Mouse (Mus musculus) midbrain, embryonic 12.5 days (tissue): ENCODE data around the gene Stat5a. TPM values are rescaled to one million over a fixed set of nuclear protein-coding genes. Genes with fewer than 3 reads are reported as not detected.

Experiments
- ATAC-seq: fragments of 200-750 bp; cut with Nextera tagmentation; 2 replicates; pipeline ENCODE4 v1.8.0; 2017; ENCODE audit warnings: low read depth, moderate TSS enrichment, moderate library complexity; ENCODE audit not compliant: low FRiP score
- H3K27ac ChIP-seq: fragments of 300-500 bp; sonication (generic); replicated peaks from 2 replicates; pipeline ENCODE4 v1.5.1; 2016; ENCODE audit warnings: mild to moderate bottlenecking
- H3K27me3 ChIP-seq: fragments of 300-500 bp; sonication (generic); 2 replicates; pipeline ENCODE4 v1.6.1; 2016; ENCODE audit warnings: mild to moderate bottlenecking
- H3K36me3 ChIP-seq: fragments of 300-500 bp; sonication (generic); 2 replicates; pipeline ENCODE4 v1.6.1; 2016
- H3K4me1 ChIP-seq: fragments of 300-500 bp; sonication (generic); 2 replicates; pipeline ENCODE4 v1.6.1; 2016
- H3K4me2 ChIP-seq: fragments of 300-500 bp; sonication (generic); replicated peaks from 2 replicates; pipeline ENCODE4 v1.6.1; 2016; ENCODE audit warnings: mild to moderate bottlenecking, moderate library complexity
- H3K4me3 ChIP-seq: fragments of 300-500 bp; sonication (generic); 2 replicates; pipeline ENCODE4 v1.5.1; 2016; ENCODE audit warnings: mild to moderate bottlenecking
- H3K9ac ChIP-seq: fragments of 300-500 bp; sonication (generic); replicated peaks from 2 replicates; pipeline ENCODE4 v1.6.1; 2016; ENCODE audit warnings: mild to moderate bottlenecking, moderate library complexity
- H3K9me3 ChIP-seq: fragments of 300-500 bp; sonication (generic); 2 replicates; pipeline ENCODE4 v1.6.1; 2016; ENCODE audit warnings: mild to moderate bottlenecking
- WGBS: fragments of 180-500 bp; shearing (Covaris S2); methylation state at CpG from one replicate; pipeline ENCODE4 v1.1.7; 2016; 5-methylcytosine and 5-hydroxymethylcytosine counted together
- polyA plus RNA-seq: library from polyadenylated mRNA; unstranded; fragments of >200 nt; fragmentation: Nextera tagmentation; extraction: Ambion mirVana; gene quantifications from 2 replicates; pipeline ENCODE4 v1.2.1, GENCODE M21; 2016

Gene Stat5a
- polyA plus RNA-seq, 1 experiment from 2014 or later: 1.8 TPM

GRCm38 (mm10) chr11:100839523-100839922, 19.6 kb upstream of the Stat5a start:
- no peaks in the 10 kb centered on the region for H3K4me1 ChIP-seq

GRCm38 (mm10) chr11:100840866-100841265, 18.3 kb upstream of the Stat5a start:
- 79% methylated on average over 12 of the region's 12 CpGs for WGBS
- no peaks in the 10 kb centered on the region for H3K4me1 ChIP-seq
- H3K4me3 ChIP-seq: no peak overlapping the region
- ATAC-seq: no peak
- no peaks in the 10 kb centered on the region for H3K27me3 ChIP-seq
- no peak overlapping the region for H3K9ac ChIP-seq
- no peaks in the 10 kb centered on the region for H3K36me3 ChIP-seq
- peaks cover 4% of the 10 kb centered on the region; the same call in 1 of the 2 replicates for H3K9me3 ChIP-seq
- no peak overlapping the region for H3K27ac ChIP-seq
- H3K4me2 ChIP-seq: no peak overlapping the region

More at GRCm38 (mm10) chr11:100839523-100839922, 19.6 kb upstream of the Stat5a start:
- no peak overlapping the region for H3K4me2 ChIP-seq
- no peaks in the 10 kb centered on the region for H3K27me3 ChIP-seq
- H3K27ac ChIP-seq: no peak overlapping the region
- no peak for ATAC-seq
- H3K9ac ChIP-seq: no peak overlapping the region
- no peak overlapping the region for H3K4me3 ChIP-seq
- H3K36me3 ChIP-seq: no peaks in the 10 kb centered on the region
- peaks cover 4% of the 10 kb centered on the region; the same call in 1 of the 2 replicates for H3K9me3 ChIP-seq
- 80% methylated on average over 8 of the region's 8 CpGs for WGBS

- no peaks in the 10 kb centered on the region for H3K36me3 ChIP-seq
- H3K27ac ChIP-seq: no peak overlapping the region
- no peak overlapping the region for H3K4me2 ChIP-seq
- no peak overlapping the region for H3K4me3 ChIP-seq
- no peaks in the 10 kb centered on the region for H3K4me1 ChIP-seq
- no peak for ATAC-seq
- H3K9ac ChIP-seq: no peak overlapping the region
- peaks cover 4% of the 10 kb centered on the region; the same call in 1 of the 2 replicates for H3K9me3 ChIP-seq
- H3K27me3 ChIP-seq: no peaks in the 10 kb centered on the region
- WGBS: 89% methylated on average over 7 of the region's 7 CpGs
These were observed 17.1 kb upstream of the Stat5a start for GRCm38 (mm10) chr11:100842025-100842424.

GRCm38 (mm10) chr11:100843070-100843669, 16.0 kb upstream of the Stat5a start:
- H3K36me3 ChIP-seq: no peaks in the 10 kb centered on the region
- no peak overlapping the region for H3K4me3 ChIP-seq
- no peak overlapping the region for H3K4me2 ChIP-seq
- WGBS: 97% methylated on average over 8 of the region's 8 CpGs
- H3K4me1 ChIP-seq: no peaks in the 10 kb centered on the region
- no peak overlapping the region for H3K9ac ChIP-seq
- no peak for ATAC-seq
- H3K27me3 ChIP-seq: no peaks in the 10 kb centered on the region
- H3K9me3 ChIP-seq: no peaks in the 10 kb centered on the region
- no peak overlapping the region for H3K27ac ChIP-seq

DNA sequence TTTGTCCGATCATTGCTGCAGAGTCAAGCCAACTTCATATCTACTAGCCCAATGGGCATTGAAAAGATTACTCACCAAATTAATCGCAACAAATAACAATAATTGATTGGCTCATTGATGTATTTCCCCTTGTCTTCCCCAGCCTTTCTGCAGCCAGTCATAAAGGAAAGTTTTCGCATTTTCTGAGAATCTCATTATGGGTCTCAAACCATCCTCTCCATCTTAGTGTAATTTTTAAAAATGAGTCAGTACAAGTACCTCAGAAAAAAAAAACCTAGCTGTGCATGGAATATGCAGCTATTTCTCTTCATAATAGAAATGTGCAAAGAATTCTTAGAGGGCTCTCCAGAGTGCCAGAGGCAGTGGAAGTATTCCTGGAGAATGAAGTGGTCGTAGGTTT, 15.0 kb upstream of the Stat5a start:
- Histone ChIP-seq H3K4me1 (peaks cover 3% of the 10 kb centered on the region), H3K27ac (no peak overlapping the region), H3K4me2 (no peak overlapping the region), H3K9me3 (no peaks in the 10 kb centered on the region), H3K9ac (no peak overlapping the region), H3K36me3 (no peaks in the 10 kb centered on the region), H3K4me3 (no peak overlapping the region), H3K27me3 (peaks cover 2% of the 10 kb centered on the region; the same call in 1 of the 2 replicates)
- no peak for ATAC-seq
- WGBS: 93% methylated on average over 4 of the region's 4 CpGs

GRCm38 (mm10) chr11:100845793-100846192, 13.4 kb upstream of the Stat5a start:
- H3K4me3 ChIP-seq: no peak overlapping the region
- WGBS: 87% methylated on average over 6 of the region's 6 CpGs

DNA sequence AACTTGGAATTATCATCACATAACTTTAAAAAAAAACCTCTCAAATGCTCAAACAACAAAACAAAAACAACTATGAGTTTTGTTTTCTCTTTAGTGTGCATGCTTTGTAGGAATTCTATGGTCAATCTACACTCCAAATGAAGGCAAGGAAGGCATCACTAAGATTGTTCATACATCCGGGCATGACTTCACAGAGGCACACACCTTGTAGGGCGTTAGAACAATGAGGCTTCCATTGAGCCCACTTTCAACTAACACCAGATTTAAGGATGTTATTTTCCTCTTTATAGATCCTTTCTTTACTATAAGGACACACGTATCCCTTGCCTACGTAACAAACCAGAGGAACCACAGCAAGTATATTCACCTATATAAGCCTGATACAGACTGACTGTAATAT, 11.6 kb upstream of the Stat5a start:
- no peak for ATAC-seq
- Histone ChIP-seq H3K27me3 (peaks cover 10% of the 10 kb centered on the region), H3K4me2 (no peak overlapping the region), H3K27ac (no peak overlapping the region), H3K9ac (no peak overlapping the region), H3K9me3 (no peaks in the 10 kb centered on the region), H3K4me3 (no peak overlapping the region), H3K36me3 (no peaks in the 10 kb centered on the region), H3K4me1 (peaks cover 19% of the 10 kb centered on the region)
- 89% methylated on average over 4 of the region's 4 CpGs for WGBS

More at GRCm38 (mm10) chr11:100845793-100846192, 13.4 kb upstream of the Stat5a start:
- H3K9ac ChIP-seq: no peak overlapping the region
- no peaks in the 10 kb centered on the region for H3K9me3 ChIP-seq
- no peak overlapping the region for H3K4me2 ChIP-seq
- peaks cover 11% of the 10 kb centered on the region for H3K4me1 ChIP-seq
- H3K27me3 ChIP-seq: peaks cover 5% of the 10 kb centered on the region; the same call in 1 of the 2 replicates
- H3K36me3 ChIP-seq: no peaks in the 10 kb centered on the region
- H3K27ac ChIP-seq: no peak overlapping the region
- ATAC-seq: no peak

- H3K27ac ChIP-seq: no peak overlapping the region
- ATAC-seq: no peak
- peaks cover 19% of the 10 kb centered on the region for H3K4me1 ChIP-seq
- H3K27me3 ChIP-seq: peaks cover 14% of the 10 kb centered on the region
- H3K4me2 ChIP-seq: no peak overlapping the region
- no peak overlapping the region for H3K4me3 ChIP-seq
- H3K36me3 ChIP-seq: no peaks in the 10 kb centered on the region
- H3K9me3 ChIP-seq: no peaks in the 10 kb centered on the region
- H3K9ac ChIP-seq: no peak overlapping the region
- 73% methylated on average over 4 of the region's 4 CpGs for WGBS
These were observed 11.1 kb upstream of the Stat5a start for GRCm38 (mm10) chr11:100848080-100848479.

DNA sequence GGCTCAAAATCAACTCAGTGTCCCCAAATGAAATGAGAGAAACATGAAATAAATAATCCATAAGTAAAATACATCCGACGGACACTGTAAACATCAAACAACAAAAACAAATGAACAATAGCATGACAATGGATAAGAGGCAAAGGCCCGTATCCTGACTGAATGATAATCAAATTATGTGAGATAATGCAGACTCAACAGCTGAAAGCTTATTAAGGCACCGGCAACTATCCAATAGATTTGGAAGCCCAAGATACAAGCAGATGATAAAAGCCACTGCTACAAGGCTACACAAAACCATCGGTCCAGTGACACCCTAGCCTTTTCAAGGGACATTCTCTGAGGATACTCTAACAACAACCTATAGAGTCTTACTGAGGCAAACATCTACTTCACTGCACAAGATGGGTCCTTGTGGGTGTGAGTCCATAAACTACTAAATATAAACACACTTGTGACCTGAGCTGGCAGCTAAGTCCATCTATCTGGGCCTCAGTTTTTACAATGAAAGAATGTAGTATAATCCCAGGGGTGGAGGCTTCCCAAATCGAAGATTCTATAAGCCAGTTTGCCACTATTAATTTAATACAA, 10.3 kb upstream of the Stat5a start:
- Histone ChIP-seq H3K9me3 (no peaks in the 10 kb centered on the region), H3K4me2 (peak overlapping the region; percentile 88), H3K4me1 (peaks cover 19% of the 10 kb centered on the region), H3K27ac (no peak overlapping the region), H3K36me3 (no peaks in the 10 kb centered on the region), H3K9ac (no peak overlapping the region), H3K27me3 (peaks cover 22% of the 10 kb centered on the region), H3K4me3 (peak overlapping the region; percentile 93; the same call in 1 of the 2 replicates)
- WGBS: 67% methylated on average over 6 of the region's 6 CpGs
- no peak for ATAC-seq

- Histone ChIP-seq H3K9ac (peak overlapping the region; percentile 95), H3K4me3 (peak overlapping the region; percentile 93), H3K36me3 (no peaks in the 10 kb centered on the region), H3K4me1 (peaks cover 19% of the 10 kb centered on the region), H3K9me3 (no peaks in the 10 kb centered on the region), H3K4me2 (peak overlapping the region; percentile 88), H3K27ac (peak overlapping the region; percentile 79; the same call in 1 of the 2 replicates), H3K27me3 (peaks cover 24% of the 10 kb centered on the region)
- 0 out of 2 replicates have a peak, but pooled peaks have one; percentile 16 for ATAC-seq
- 2% methylated on average over 13 of the region's 13 CpGs for WGBS
These were observed 9.6 kb upstream of the Stat5a start for GRCm38 (mm10) chr11:100849456-100850037.

- peak within 1 kb of the TSS; percentile 95 for H3K9ac ChIP-seq
- no peaks in the 10 kb centered on the region for H3K9me3 ChIP-seq
- H3K36me3 ChIP-seq: no peaks in the 10 kb centered on the region
- peak; percentile 81 for ATAC-seq
- H3K4me2 ChIP-seq: peak within 1 kb of the TSS; percentile 88
- peaks cover 24% of the 10 kb centered on the region for H3K27me3 ChIP-seq
- peak within 1 kb of the TSS; percentile 79 for H3K27ac ChIP-seq
- peak within 1 kb of the TSS; percentile 93 for H3K4me3 ChIP-seq
- peaks cover 19% of the 10 kb centered on the region for H3K4me1 ChIP-seq
- under 1% methylated on average over 99 of the region's 104 CpGs for WGBS
These were observed 8.9 kb upstream of the Stat5a start, which contains the start of gene Stat5b for GRCm38 (mm10) chr11:100850038-100850777. Gene Stat5b (minus strand): TSS chr11:100850724.
